Mouse (Mus musculus): ENCODE measurements at regions not wholly inside any gene's neighbourhood (a gene's known extent, or its start where the extent isn't known, plus 50 kb on each side); places are given as distances from the start of the nearest gene placed in this dataset.

- no peaks in the 10 kb centered on the region for H3K4me1 ChIP-seq (ENCODE audit: control insufficient read depth, insufficient read depth, low read length)
- no peak overlapping the region for H3K27ac ChIP-seq (ENCODE audit: insufficient read depth, low read length)
- H3K4me3 ChIP-seq (ENCODE audit: insufficient read depth, low read length), result no peak overlapping the region
- TF ChIP-seq CTCF (IDR thresholded peaks at IDR 0.05; ENCODE audit: borderline replicate concordance, insufficient read depth, low read length) (no peak), POLR2A (IDR thresholded peaks at IDR 0.05; ENCODE audit: low read depth, low read length) (no peak)
These were observed 77.1 kb downstream of the Utp18 start for GRCm38 (mm10) chr11:93808431-93808830.

GRCm38 (mm10) chr11:93807205-93807604, 78.4 kb downstream of the Utp18 start:
- H3K27ac ChIP-seq (ENCODE audit: insufficient read depth, low read length), result no peak overlapping the region
- H3K4me3 ChIP-seq (ENCODE audit: insufficient read depth, low read length), result no peak overlapping the region
- no peak for TF ChIP-seq POLR2A (IDR thresholded peaks at IDR 0.05; ENCODE audit: low read depth, low read length)
- no peak for TF ChIP-seq CTCF (IDR thresholded peaks at IDR 0.05; ENCODE audit: borderline replicate concordance, insufficient read depth, low read length)
- H3K4me1 ChIP-seq (ENCODE audit: control insufficient read depth, insufficient read depth, low read length), result no peaks in the 10 kb centered on the region

GRCm38 (mm10) chr11:93771143-93771940, 114.2 kb downstream of the Utp18 start:
- no peak overlapping the region for H3K4me3 ChIP-seq (ENCODE audit: insufficient read depth, low read length)
- H3K27ac ChIP-seq (ENCODE audit: insufficient read depth, low read length), result no peak overlapping the region
- TF ChIP-seq CTCF (IDR thresholded peaks at IDR 0.05; ENCODE audit: borderline replicate concordance, insufficient read depth, low read length) (no peak), POLR2A (IDR thresholded peaks at IDR 0.05; ENCODE audit: low read depth, low read length) (no peak)
- H3K4me1 ChIP-seq (ENCODE audit: control insufficient read depth, insufficient read depth, low read length), result peaks cover 6% of the 10 kb centered on the region

- no peak for TF ChIP-seq CTCF (IDR thresholded peaks at IDR 0.05; ENCODE audit: borderline replicate concordance, insufficient read depth, low read length)
- TF ChIP-seq POLR2A (IDR thresholded peaks at IDR 0.05; ENCODE audit: low read depth, low read length), result no peak
- no peak overlapping the region for H3K27ac ChIP-seq (ENCODE audit: insufficient read depth, low read length)
- H3K4me1 ChIP-seq (ENCODE audit: control insufficient read depth, insufficient read depth, low read length), result peaks cover 6% of the 10 kb centered on the region
- no peak overlapping the region for H3K4me3 ChIP-seq (ENCODE audit: insufficient read depth, low read length)
These were observed 119.6 kb downstream of the Utp18 start for GRCm38 (mm10) chr11:93765961-93766360.

GRCm38 (mm10) chr11:93762832-93763530, 122.6 kb downstream of the Utp18 start:
- no peaks in the 10 kb centered on the region; the same call in 1 of the 2 replicates for H3K4me1 ChIP-seq (ENCODE audit: control insufficient read depth, insufficient read depth, low read length)
- TF ChIP-seq POLR2A (IDR thresholded peaks at IDR 0.05; ENCODE audit: low read depth, low read length) (no peak), CTCF (IDR thresholded peaks at IDR 0.05; ENCODE audit: borderline replicate concordance, insufficient read depth, low read length) (peak; percentile 50; the same call in 1 of the 2 replicates)
- H3K27ac ChIP-seq (ENCODE audit: insufficient read depth, low read length), result no peak overlapping the region
- no peak overlapping the region for H3K4me3 ChIP-seq (ENCODE audit: insufficient read depth, low read length)

- no peaks in the 10 kb centered on the region for H3K4me1 ChIP-seq (ENCODE audit: control insufficient read depth, insufficient read depth, low read length)
- no peak overlapping the region for H3K27ac ChIP-seq (ENCODE audit: insufficient read depth, low read length)
- no peak overlapping the region for H3K4me3 ChIP-seq (ENCODE audit: insufficient read depth, low read length)
- TF ChIP-seq CTCF (IDR thresholded peaks at IDR 0.05; ENCODE audit: borderline replicate concordance, insufficient read depth, low read length), result no peak
- TF ChIP-seq POLR2A (IDR thresholded peaks at IDR 0.05; ENCODE audit: low read depth, low read length), result no peak
These were observed 127.7 kb downstream of the Utp18 start for GRCm38 (mm10) chr11:93757825-93758224.

GRCm38 (mm10) chr11:93736618-93737017, 148.9 kb downstream of the Utp18 start:
- Histone ChIP-seq H3K27ac (ENCODE audit: insufficient read depth, low read length) (no peak overlapping the region), H3K4me3 (ENCODE audit: insufficient read depth, low read length) (no peak overlapping the region), H3K4me1 (ENCODE audit: control insufficient read depth, insufficient read depth, low read length) (no peaks in the 10 kb centered on the region)
- TF ChIP-seq CTCF (IDR thresholded peaks at IDR 0.05; ENCODE audit: borderline replicate concordance, insufficient read depth, low read length) (no peak), POLR2A (IDR thresholded peaks at IDR 0.05; ENCODE audit: low read depth, low read length) (no peak)

- Histone ChIP-seq H3K27ac (ENCODE audit: insufficient read depth, low read length) (no peak overlapping the region), H3K4me3 (ENCODE audit: insufficient read depth, low read length) (no peak overlapping the region), H3K4me1 (ENCODE audit: control insufficient read depth, insufficient read depth, low read length) (no peaks in the 10 kb centered on the region)
- TF ChIP-seq CTCF (IDR thresholded peaks at IDR 0.05; ENCODE audit: borderline replicate concordance, insufficient read depth, low read length) (no peak), POLR2A (IDR thresholded peaks at IDR 0.05; ENCODE audit: low read depth, low read length) (no peak)
These were observed 151.9 kb downstream of the Utp18 start for GRCm38 (mm10) chr11:93733568-93734185.

GRCm38 (mm10) chr11:93729119-93729518, 156.4 kb downstream of the Utp18 start:
- Histone ChIP-seq H3K4me1 (ENCODE audit: control insufficient read depth, insufficient read depth, low read length) (no peaks in the 10 kb centered on the region), H3K27ac (ENCODE audit: insufficient read depth, low read length) (no peak overlapping the region), H3K4me3 (ENCODE audit: insufficient read depth, low read length) (no peak overlapping the region)
- TF ChIP-seq POLR2A (IDR thresholded peaks at IDR 0.05; ENCODE audit: low read depth, low read length) (no peak), CTCF (IDR thresholded peaks at IDR 0.05; ENCODE audit: borderline replicate concordance, insufficient read depth, low read length) (no peak)

Measured in embryonic fibroblast, embryonic 13.5 days (primary cell).